Mouse (Mus musculus) layer of hippocampus, adult 9-11 months (tissue): ENCODE results near the gene Reg3b.
"Not testable (repeated sequence)": the region's sequence is repeated elsewhere in the genome, so short reads cannot be mapped to it uniquely, and the experiment has no call there.

Experiments used
- DNase-seq: peaks from one replicate; pipeline ENCODE4 v3.0.0; 2022

Gene Reg3b

GRCm38 (mm10) chr6:78370357-78370756 lies at the start of gene Reg3b:
Gene Reg3b, plus strand, starts transcription at chr6:78370657.
- no peak for DNase-seq

GRCm38 (mm10) chr6:78327798-78328197 lies 42.7 kb upstream of the Reg3b start:
- DNase-seq = no peak

- no peak for DNase-seq
These were observed 41.3 kb upstream of the Reg3b start for GRCm38 (mm10) chr6:78329166-78329565.

- DNase-seq = no peak
These were observed 38.4 kb upstream of the Reg3b start for GRCm38 (mm10) chr6:78331919-78332569.

GRCm38 (mm10) chr6:78340296-78340695 lies 30.2 kb upstream of the Reg3b start:
- peak; percentile 47 for DNase-seq

GRCm38 (mm10) chr6:78341689-78342088 lies 28.8 kb upstream of the Reg3b start:
- DNase-seq = no peak

GRCm38 (mm10) chr6:78361971-78362563 lies 8.4 kb upstream of the Reg3b start:
- DNase-seq = no peak

GRCm38 (mm10) chr6:78378765-78379164 lies 8.3 kb downstream of the Reg3b start, which contains the start of gene Reg3d:
Gene Reg3d, minus strand, starts transcription at chr6:78378865.
- DNase-seq = no peak

GRCm38 (mm10) chr6:78380409-78380808 lies 10.0 kb downstream of the Reg3b start, which contains the start of gene Reg3a:
Gene Reg3a, plus strand, starts transcription at chr6:78380709.
- DNase-seq = no peak

GRCm38 (mm10) chr6:78385609-78386008 lies 15.2 kb downstream of the Reg3b start:
- DNase-seq = no peak

- not testable (repeated sequence) for DNase-seq
These were observed 24.9 kb downstream of the Reg3b start, which contains the start of gene Reg2 for GRCm38 (mm10) chr6:78395323-78395722. Gene Reg2, plus strand, starts transcription at chr6:78395623.

- DNase-seq = not testable (repeated sequence)
These were observed 52.0 kb downstream of the Reg3b start, which contains the start of gene Reg1 for GRCm38 (mm10) chr6:78422411-78422810. Gene Reg1, plus strand, starts transcription at chr6:78422711.
